Mouse (Mus musculus) intestine, embryonic 16.5 days (tissue): ENCODE data around the gene Gm49721. TPM values are rescaled to one million over a fixed set of nuclear protein-coding genes. Genes with fewer than 3 reads are reported as not detected.

ENCODE experiments used
- polyA plus RNA-seq: library from polyadenylated mRNA; unstranded; fragments of >200 nt; fragmentation: Nextera tagmentation; extraction: Ambion mirVana; gene quantifications from 2 replicates; pipeline ENCODE4 v1.2.1, GENCODE M21; 2015

The Gm49721 gene
- polyA plus RNA-seq, 1 experiment from 2014 or later = not detected

Other genes starting within 250 kb of the Gm49721 start
- gene Ezr, start 196.1 kb upstream of the Gm49721 start, polyA plus RNA-seq = 281 and 319 TPM in 2 replicates
- gene Rsph3b, start 30.2 kb upstream of the Gm49721 start, polyA plus RNA-seq = 47.5 and 47.9 TPM in 2 replicates
- 29.7 and 37.8 TPM in 2 replicates for gene Tagap1, start 17.7 kb upstream of the Gm49721 start, polyA plus RNA-seq
- gene Rnaset2b, start 8.3 kb upstream of the Gm49721 start, polyA plus RNA-seq = 265 and 286 TPM in 2 replicates
- gene Gm1604a, start 46.7 kb downstream of the Gm49721 start, polyA plus RNA-seq = not detected in 2 replicates
- 5.3 and 5.5 TPM in 2 replicates for gene Rps6ka2, start 191.2 kb downstream of the Gm49721 start, polyA plus RNA-seq